Mouse (Mus musculus): ENCODE data around the gene Gm20388. TPM values are rescaled to one million over a fixed set of nuclear protein-coding genes. Genes with fewer than 3 reads are reported as not detected.

Gene Gm20388
- polyA plus RNA-seq, 1 experiment from 2014 or later, result 5.3 TPM

DNA sequence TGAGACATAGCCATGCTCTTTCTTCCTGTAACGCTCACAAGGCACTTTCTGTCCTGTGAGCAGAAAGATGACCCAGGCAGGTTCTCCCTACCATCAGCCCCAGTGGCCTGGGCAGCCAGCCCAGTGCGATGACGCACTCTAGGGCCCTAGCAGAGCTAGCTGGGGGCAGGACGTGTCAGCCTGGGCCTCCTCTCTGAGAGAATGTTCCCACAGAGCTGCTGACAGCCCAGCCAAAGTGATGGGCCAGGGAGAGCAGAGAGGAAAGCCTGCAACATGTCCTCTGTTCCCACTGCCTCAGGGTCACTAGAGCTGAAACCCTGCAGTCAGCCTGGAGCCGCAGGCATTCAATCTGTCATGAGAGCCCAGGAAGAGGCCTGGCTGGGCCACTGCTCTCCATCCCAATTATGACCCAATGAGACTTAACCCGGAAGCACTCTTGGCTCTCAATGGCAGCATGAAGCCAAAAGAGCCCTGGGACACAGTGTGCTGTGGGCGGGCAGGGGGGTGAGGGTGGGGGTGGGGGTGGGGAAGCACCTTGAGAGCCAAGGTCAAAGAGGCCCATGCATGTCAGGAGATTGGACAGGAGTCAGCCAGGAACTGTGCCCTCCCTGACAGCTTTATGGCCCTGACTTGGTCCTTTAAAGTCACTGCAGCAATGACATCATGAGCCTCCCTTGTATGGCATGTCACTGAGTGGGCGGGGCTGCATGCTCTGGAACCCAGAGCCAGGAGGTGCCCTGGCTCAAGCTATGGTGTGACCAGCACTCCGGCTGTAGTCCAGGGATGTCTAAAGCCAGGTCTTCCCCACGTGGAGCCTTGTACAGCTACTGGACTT lies 1465.7 kb downstream of the Gm20388 start:
- peaks cover 5% of the 10 kb centered on the region; the same call in 1 of the 2 replicates for H3K27me3 ChIP-seq (replicated peaks; ENCODE audit: control insufficient read depth, insufficient read depth, low read length)
- H3K4me1 ChIP-seq (replicated peaks; ENCODE audit: control insufficient read depth, insufficient read depth, low read length), result peaks cover 26% of the 10 kb centered on the region
- no peak overlapping the region for H3K4me3 ChIP-seq (ENCODE audit: low read depth, low read length)
- no peak overlapping the region for H3K9ac ChIP-seq (ENCODE audit: low read depth, low read length)
- H3K36me3 ChIP-seq (ENCODE audit: control insufficient read depth, insufficient read depth, low read length), result no peaks in the 10 kb centered on the region
- H3K27ac ChIP-seq (ENCODE audit: low read depth, low read length), result no peak overlapping the region
- 56% methylated on average over 10 of the region's 10 CpGs for WGBS
- ATAC-seq (replicated peaks; ENCODE audit: low FRiP score) (no peak), DNase-seq (ENCODE audit: low spot score) (no peak)
- H3K9me3 ChIP-seq (ENCODE audit: control insufficient read depth, low read length), result no peaks in the 10 kb centered on the region
- no peak overlapping the region for H3K4me2 ChIP-seq

DNA sequence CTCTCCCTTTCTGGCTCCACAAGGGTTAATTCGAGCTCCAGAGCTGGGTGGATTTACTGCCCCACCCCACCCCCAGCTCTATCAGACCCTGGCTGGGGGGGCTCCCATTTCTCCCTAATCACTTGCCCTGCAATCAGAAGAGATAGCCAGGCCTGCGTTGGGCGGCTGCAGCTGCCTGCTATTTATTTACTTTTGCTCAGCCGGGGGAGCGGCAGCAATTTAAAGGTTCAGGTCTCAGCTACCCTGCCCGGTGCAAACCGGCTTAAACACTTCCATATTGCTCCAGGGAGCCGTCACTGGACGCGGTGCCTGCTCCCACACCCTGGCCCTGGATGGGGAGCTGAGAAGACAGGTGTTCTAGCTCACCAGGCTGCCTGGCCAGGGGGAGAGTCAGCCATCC lies 1467.0 kb downstream of the Gm20388 start:
- peak overlapping the region; percentile 8; the same call in 1 of the 2 replicates for H3K27ac ChIP-seq (ENCODE audit: low read depth, low read length)
- H3K9ac ChIP-seq (ENCODE audit: low read depth, low read length), result no peak overlapping the region
- no peaks in the 10 kb centered on the region for H3K9me3 ChIP-seq (ENCODE audit: control insufficient read depth, low read length)
- ATAC-seq (replicated peaks; ENCODE audit: low FRiP score), result no peak; the same call in 1 of the 2 replicates
- no peak for DNase-seq (ENCODE audit: low spot score)
- H3K4me2 ChIP-seq, result peak overlapping the region; percentile 2; the same call in 1 of the 2 replicates
- no peak overlapping the region for H3K4me3 ChIP-seq (ENCODE audit: low read depth, low read length)
- 15% methylated on average over 10 of the region's 10 CpGs for WGBS
- no peaks in the 10 kb centered on the region for H3K36me3 ChIP-seq (ENCODE audit: control insufficient read depth, insufficient read depth, low read length)
- peaks cover 26% of the 10 kb centered on the region for H3K4me1 ChIP-seq (replicated peaks; ENCODE audit: control insufficient read depth, insufficient read depth, low read length)
- peaks cover 5% of the 10 kb centered on the region; the same call in 1 of the 2 replicates for H3K27me3 ChIP-seq (replicated peaks; ENCODE audit: control insufficient read depth, insufficient read depth, low read length)

DNA sequence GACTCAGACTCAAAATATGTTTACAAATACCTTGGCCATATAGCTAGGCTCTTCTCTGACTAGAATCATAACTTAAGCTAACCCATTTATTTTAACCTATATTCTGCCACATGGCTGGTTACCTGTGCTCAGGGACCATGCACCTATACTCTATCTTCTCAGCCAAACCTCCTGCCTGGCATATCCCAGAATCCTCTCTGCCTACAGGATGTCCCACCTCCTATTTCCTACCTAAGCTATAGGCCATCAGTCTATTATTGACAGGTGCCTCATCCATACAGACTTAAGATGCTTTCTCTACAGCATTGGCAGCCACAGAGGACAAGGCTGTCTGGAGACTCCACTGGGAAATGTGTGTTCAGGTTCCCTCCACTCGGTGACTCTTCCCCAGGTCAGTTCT lies 1468.7 kb downstream of the Gm20388 start:
- no peaks in the 10 kb centered on the region for H3K36me3 ChIP-seq (ENCODE audit: control insufficient read depth, insufficient read depth, low read length)
- no peaks in the 10 kb centered on the region for H3K9me3 ChIP-seq (ENCODE audit: control insufficient read depth, low read length)
- no peak for ATAC-seq (replicated peaks; ENCODE audit: low FRiP score)
- DNase-seq (ENCODE audit: low spot score), result no peak
- H3K4me3 ChIP-seq (ENCODE audit: low read depth, low read length), result no peak overlapping the region
- H3K4me1 ChIP-seq (replicated peaks; ENCODE audit: control insufficient read depth, insufficient read depth, low read length), result peaks cover 23% of the 10 kb centered on the region
- H3K27me3 ChIP-seq (replicated peaks; ENCODE audit: control insufficient read depth, insufficient read depth, low read length), result peaks cover 4% of the 10 kb centered on the region; the same call in 1 of the 2 replicates
- WGBS, result 82% methylated on average over 1 of the region's 1 CpGs
- no peak overlapping the region for H3K27ac ChIP-seq (ENCODE audit: low read depth, low read length)
- H3K4me2 ChIP-seq, result no peak overlapping the region
- no peak overlapping the region for H3K9ac ChIP-seq (ENCODE audit: low read depth, low read length)

DNA sequence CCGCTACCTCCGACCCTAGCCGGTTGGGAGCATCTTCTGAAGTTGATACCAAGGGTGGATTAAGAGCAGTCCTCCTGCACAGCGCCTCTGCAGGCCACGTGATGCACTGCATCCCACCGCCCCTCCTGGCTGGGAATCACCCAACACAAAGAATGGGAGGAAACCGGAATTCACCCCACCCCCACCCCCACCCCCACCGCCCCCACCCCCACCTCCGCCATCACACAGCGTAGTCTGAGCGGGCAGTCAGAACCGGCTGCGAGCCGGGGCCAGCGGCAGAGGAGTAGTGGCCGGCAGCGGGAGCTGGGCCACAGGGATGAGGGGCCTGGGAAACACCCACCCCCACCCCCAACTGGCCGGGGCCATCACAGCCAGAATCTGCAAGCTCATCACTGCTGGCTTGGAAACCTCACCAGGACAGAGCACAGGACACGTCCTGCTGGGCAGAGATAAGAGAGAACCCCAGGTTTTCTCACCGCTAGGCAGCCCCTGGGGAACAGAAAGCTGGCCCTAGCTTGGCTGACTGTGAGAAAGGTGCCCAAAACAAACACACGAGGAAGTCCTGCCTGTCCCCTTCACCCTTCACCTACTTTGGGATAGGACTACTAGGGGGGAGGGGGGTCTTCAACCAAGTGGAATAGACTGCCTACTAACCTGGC lies 1472.1 kb downstream of the Gm20388 start:
- H3K27ac ChIP-seq (ENCODE audit: low read depth, low read length), result peak overlapping the region; percentile 2
- H3K9me3 ChIP-seq (ENCODE audit: control insufficient read depth, low read length), result no peaks in the 10 kb centered on the region

DNA sequence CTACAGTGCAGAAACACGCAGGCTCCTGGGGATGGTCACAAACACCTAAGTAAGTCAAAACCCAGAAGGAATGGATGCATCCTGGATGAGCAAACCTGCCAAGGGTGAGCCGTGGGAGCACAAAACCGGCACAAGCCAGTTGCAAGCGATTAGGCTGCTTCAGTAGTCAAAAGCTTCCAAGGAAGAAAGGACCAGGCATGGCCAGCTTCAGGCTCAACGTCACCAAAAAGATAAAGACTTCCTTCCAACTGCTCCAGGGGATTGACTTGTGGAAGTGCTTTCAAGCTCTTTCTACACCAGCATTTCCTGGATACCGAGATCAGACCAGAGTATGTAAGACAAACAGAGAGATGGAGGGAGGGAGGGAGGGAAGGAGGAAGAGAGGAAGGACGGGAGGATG lies 1474.9 kb downstream of the Gm20388 start:
- no peak overlapping the region for H3K27ac ChIP-seq (ENCODE audit: low read depth, low read length)
- peaks cover 4% of the 10 kb centered on the region; the same call in 1 of the 2 replicates for H3K27me3 ChIP-seq (replicated peaks; ENCODE audit: control insufficient read depth, insufficient read depth, low read length)
- no peak overlapping the region for H3K9ac ChIP-seq (ENCODE audit: low read depth, low read length)
- ATAC-seq (replicated peaks; ENCODE audit: low FRiP score), result no peak
- H3K36me3 ChIP-seq (ENCODE audit: control insufficient read depth, insufficient read depth, low read length), result no peaks in the 10 kb centered on the region
- no peaks in the 10 kb centered on the region for H3K9me3 ChIP-seq (ENCODE audit: control insufficient read depth, low read length)
- 33% methylated on average over 7 of the region's 7 CpGs for WGBS
- no peak overlapping the region for H3K4me3 ChIP-seq (ENCODE audit: low read depth, low read length)
- H3K4me1 ChIP-seq (replicated peaks; ENCODE audit: control insufficient read depth, insufficient read depth, low read length), result no peaks in the 10 kb centered on the region
- DNase-seq (ENCODE audit: low spot score), result no peak
- H3K4me2 ChIP-seq, result no peak overlapping the region

More for the DNA sequence above, 1472.1 kb downstream of the Gm20388 start:
- WGBS, result 3% methylated on average over 21 of the region's 21 CpGs
- no peaks in the 10 kb centered on the region for H3K36me3 ChIP-seq (ENCODE audit: control insufficient read depth, insufficient read depth, low read length)
- H3K9ac ChIP-seq (ENCODE audit: low read depth, low read length), result 0 out of 2 replicates have a peak overlapping the region, but pooled peaks have one; percentile 3
- H3K4me1 ChIP-seq (replicated peaks; ENCODE audit: control insufficient read depth, insufficient read depth, low read length), result peaks cover 5% of the 10 kb centered on the region
- no peaks in the 10 kb centered on the region; the same call in 1 of the 2 replicates for H3K27me3 ChIP-seq (replicated peaks; ENCODE audit: control insufficient read depth, insufficient read depth, low read length)
- ATAC-seq (replicated peaks; ENCODE audit: low FRiP score) (peak; percentile 72), DNase-seq (ENCODE audit: low spot score) (peak; percentile 76)
- H3K4me3 ChIP-seq (ENCODE audit: low read depth, low read length), result peak overlapping the region; percentile 28; the same call in 1 of the 2 replicates
- H3K4me2 ChIP-seq, result peak overlapping the region; percentile 38

DNA sequence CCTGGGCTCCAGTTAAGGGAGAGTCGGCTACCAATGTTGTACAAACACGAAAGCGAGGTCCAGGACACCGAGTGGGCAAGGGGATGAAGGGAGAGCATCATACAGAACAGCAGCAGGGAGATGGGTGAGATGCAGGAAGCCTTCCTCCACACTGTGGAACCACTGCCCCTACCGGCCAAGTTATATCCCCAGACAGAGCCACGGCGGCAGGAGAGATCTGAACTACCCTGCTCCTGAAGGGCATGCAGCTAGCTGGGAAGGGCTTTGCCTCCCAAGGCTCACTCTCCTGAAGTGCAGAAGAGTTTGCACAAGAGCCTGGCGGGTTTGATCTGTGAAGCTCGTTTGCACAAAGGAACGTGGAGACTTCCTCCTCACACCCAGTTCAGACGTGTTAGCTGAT lies 1480.0 kb downstream of the Gm20388 start:
- ATAC-seq (replicated peaks; ENCODE audit: low FRiP score) (peak; percentile 65; the same call in 1 of the 2 replicates), DNase-seq (ENCODE audit: low spot score) (no peak)
- WGBS, result 12% methylated on average over 11 of the region's 11 CpGs
- no peaks in the 10 kb centered on the region; the same call in 1 of the 2 replicates for H3K4me1 ChIP-seq (replicated peaks; ENCODE audit: control insufficient read depth, insufficient read depth, low read length)
- no peak overlapping the region for H3K27ac ChIP-seq (ENCODE audit: low read depth, low read length)
- H3K4me2 ChIP-seq, result no peak overlapping the region; the same call in 1 of the 2 replicates
- no peaks in the 10 kb centered on the region for H3K36me3 ChIP-seq (ENCODE audit: control insufficient read depth, insufficient read depth, low read length)
- no peak overlapping the region for H3K4me3 ChIP-seq (ENCODE audit: low read depth, low read length)
- peaks cover 32% of the 10 kb centered on the region for H3K27me3 ChIP-seq (replicated peaks; ENCODE audit: control insufficient read depth, insufficient read depth, low read length)
- H3K9ac ChIP-seq (ENCODE audit: low read depth, low read length), result no peak overlapping the region
- no peaks in the 10 kb centered on the region for H3K9me3 ChIP-seq (ENCODE audit: control insufficient read depth, low read length)

DNA sequence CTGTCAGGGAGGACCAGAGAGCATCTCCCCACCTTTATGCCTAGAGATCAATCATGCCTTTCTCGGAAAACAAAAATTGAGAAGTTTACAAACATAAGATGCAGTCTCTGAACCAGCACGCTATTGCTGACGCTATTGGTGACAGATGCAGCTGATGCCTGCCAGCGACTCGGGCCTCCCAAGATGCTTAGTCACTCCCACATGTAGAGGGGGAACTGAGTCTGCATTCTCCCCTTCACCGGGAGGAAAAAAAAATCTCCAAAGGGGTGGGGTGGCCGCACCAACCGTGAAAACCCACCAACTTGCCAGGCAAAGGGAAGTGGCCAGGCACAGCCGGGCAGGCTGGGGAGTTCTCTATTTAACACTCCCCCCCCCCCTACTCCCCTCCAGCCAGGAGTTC lies 1480.6 kb downstream of the Gm20388 start:
- no peak overlapping the region for H3K4me3 ChIP-seq (ENCODE audit: low read depth, low read length)
- WGBS, result 2% methylated on average over 9 of the region's 9 CpGs
- peaks cover 37% of the 10 kb centered on the region for H3K27me3 ChIP-seq (replicated peaks; ENCODE audit: control insufficient read depth, insufficient read depth, low read length)
- H3K9ac ChIP-seq (ENCODE audit: low read depth, low read length), result no peak overlapping the region
- ATAC-seq (replicated peaks; ENCODE audit: low FRiP score) (no peak), DNase-seq (ENCODE audit: low spot score) (no peak)
- H3K4me2 ChIP-seq, result no peak overlapping the region
- no peaks in the 10 kb centered on the region for H3K9me3 ChIP-seq (ENCODE audit: control insufficient read depth, low read length)
- H3K4me1 ChIP-seq (replicated peaks; ENCODE audit: control insufficient read depth, insufficient read depth, low read length), result peaks cover 4% of the 10 kb centered on the region; the same call in 1 of the 2 replicates
- no peak overlapping the region for H3K27ac ChIP-seq (ENCODE audit: low read depth, low read length)
- no peaks in the 10 kb centered on the region for H3K36me3 ChIP-seq (ENCODE audit: control insufficient read depth, insufficient read depth, low read length)

DNA sequence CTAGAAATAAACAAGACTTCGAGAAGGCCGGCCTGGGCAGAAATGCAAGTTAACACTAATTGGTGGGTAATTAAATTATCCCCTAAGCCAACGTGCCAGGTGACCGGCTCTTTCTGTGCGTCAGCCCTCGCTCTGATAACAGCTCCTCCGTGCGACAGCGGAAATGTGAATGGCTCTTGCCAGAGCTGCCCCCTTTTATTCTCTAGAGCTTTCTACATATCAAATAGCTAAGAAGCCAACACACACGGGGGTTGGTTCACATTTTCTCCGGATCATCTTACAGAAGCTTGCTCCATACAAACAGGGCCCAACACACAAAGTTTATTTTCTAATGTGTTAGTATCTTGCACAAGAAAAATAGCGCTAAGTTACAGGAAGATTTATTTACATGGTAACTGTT lies 1481.1 kb downstream of the Gm20388 start:
- Histone ChIP-seq H3K27ac (ENCODE audit: low read depth, low read length) (no peak overlapping the region), H3K4me1 (replicated peaks; ENCODE audit: control insufficient read depth, insufficient read depth, low read length) (peaks cover 4% of the 10 kb centered on the region; the same call in 1 of the 2 replicates), H3K36me3 (ENCODE audit: control insufficient read depth, insufficient read depth, low read length) (no peaks in the 10 kb centered on the region), H3K9ac (ENCODE audit: low read depth, low read length) (no peak overlapping the region), H3K4me2 (no peak overlapping the region), H3K27me3 (replicated peaks; ENCODE audit: control insufficient read depth, insufficient read depth, low read length) (peaks cover 37% of the 10 kb centered on the region), H3K4me3 (ENCODE audit: low read depth, low read length) (no peak overlapping the region), H3K9me3 (ENCODE audit: control insufficient read depth, low read length) (no peaks in the 10 kb centered on the region)
- DNase-seq (ENCODE audit: low spot score) (no peak), ATAC-seq (replicated peaks; ENCODE audit: low FRiP score) (no peak)
- WGBS, result 10% methylated on average over 12 of the region's 12 CpGs
